Mouse (Mus musculus): Measurements from ENCODE around the gene Asic5.

Asic5 gene

GRCm38 (mm10) chr3:81981990-81982389 is at the start of gene Asic5:
Gene Asic5, plus strand, starts transcription at chr3:81982290.
- in situ Hi-C loops (cut with MboI, MseI): loop anchor here (25.0 kb wide), 1 partner anchor 880 kb away; no protein-coding TSS in a partner anchor

DNA sequence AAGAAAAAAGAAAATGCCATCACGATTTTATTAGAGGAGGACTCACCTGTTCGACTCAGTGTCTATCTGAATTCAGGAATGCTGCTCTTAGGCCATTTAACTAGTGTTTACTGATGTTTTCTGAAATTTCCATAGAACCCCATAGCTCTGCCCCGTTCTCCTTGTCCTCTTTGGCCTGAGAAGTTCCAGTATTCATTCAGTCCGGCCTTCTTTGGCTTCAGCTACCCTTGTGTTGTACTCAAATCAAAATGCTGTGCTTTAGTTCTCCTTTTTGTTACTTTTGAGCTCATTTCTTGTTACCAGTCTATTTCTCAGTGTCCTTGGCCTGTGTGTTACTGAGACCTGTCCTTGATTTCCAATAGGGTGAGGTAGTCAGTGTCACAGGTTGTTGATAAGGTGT is 48.7 kb upstream of the Asic5 start:
- in situ Hi-C loops (cut with MboI, MseI): loop anchor here (25.0 kb wide), 1 partner anchor 1846 kb away; no protein-coding TSS in a partner anchor

GRCm38 (mm10) chr3:81938924-81939323 is 43.2 kb upstream of the Asic5 start:
- in situ Hi-C loops (cut with MboI, MseI): loop anchor here (25.0 kb wide), 1 partner anchor 1852 kb away; no protein-coding TSS in a partner anchor

DNA sequence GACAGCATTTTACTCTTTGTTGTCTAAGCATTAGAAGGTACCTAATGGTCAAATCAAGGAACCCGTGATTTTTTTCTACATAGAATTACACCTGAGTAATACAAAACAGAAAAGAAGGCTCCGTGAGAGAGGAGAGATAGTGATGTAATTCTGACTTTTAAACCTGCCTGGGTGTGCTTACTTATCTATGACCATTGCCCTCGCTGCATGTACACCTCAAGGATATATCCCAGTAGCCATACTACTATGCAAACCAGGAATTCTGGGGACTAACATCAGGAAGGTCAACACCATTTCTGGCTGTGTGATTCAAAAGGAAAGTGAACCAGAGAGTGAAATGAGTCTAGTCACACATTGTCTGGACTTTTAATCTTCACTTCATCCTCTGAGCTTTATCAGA is 39.7 kb upstream of the Asic5 start:
- in situ Hi-C loops (cut with MboI, MseI): loop anchor here (25.0 kb wide), 1 partner anchor 1855 kb away; no protein-coding TSS in a partner anchor

DNA sequence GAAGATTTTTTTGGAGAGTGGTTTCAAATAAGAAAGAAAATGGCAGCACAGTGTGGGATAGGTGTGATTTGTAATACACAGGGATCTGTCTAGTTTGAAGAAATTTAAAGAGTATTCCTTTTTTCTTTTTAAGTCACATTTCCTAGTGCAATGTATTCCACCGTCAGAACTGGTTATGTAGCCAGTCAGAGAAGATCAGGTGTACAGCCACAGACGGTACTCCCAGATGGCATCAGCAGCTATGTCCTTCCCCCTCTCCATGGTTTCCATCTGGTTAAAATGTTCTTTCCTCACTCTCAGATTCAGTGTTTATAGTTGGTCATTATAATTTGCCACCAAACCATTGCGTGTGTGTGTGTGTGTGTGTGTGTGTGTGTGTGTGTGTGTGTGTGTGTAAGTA is 39.0 kb upstream of the Asic5 start:
- in situ Hi-C loops (cut with MboI, MseI): loop anchor here (25.0 kb wide), 1 partner anchor 1856 kb away; no protein-coding TSS in a partner anchor

DNA sequence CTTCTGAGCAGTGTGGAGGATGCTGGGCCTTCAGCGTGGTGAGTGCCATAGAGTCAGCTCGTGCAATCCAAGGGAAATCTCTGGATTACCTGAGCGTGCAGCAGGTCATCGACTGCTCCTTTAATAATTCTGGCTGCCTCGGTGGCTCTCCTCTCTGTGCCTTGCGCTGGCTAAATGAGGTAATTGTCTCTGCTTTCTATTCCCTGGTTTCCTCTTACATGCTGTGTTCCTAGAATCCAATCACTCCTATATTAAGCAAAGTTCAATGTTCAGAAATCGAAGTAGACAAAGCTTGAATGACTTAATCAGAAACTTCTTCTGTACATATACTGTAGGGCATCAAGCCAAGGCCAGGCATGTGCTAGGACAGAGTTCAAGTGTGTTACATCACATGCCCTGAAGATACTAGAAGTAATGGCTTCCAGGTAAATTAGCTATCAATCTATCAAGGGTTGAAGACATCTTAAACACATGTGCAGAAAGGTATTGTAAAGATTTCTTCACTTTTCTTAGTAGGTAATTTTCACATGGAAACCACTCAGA is 37.2 kb upstream of the Asic5 start:
- in situ Hi-C loops (cut with MboI, MseI): loop anchor here (25.0 kb wide), 1 partner anchor 1858 kb away; no protein-coding TSS in a partner anchor

DNA sequence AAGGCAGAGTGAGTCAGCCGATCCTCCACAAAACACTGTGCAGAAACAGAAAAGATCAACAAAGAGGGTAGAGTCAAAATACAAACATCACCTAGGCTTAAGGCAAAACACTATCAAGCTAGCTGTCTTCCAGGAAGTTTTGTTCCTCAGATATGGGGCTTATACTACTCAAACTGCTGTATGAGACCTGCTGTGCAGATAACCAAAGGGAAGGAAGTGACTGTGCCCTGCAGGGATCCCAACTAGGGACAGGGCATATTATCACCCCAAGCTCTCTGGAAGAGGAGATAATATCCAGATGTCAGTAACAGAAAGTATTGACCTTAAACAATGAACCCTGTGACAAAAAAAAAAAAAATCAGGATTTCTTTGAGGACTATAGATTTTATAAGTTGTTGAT is 33.0 kb upstream of the Asic5 start:
- in situ Hi-C loops (cut with MboI, MseI): loop anchor here (25.0 kb wide), 1 partner anchor 1862 kb away; no protein-coding TSS in a partner anchor

- in situ Hi-C loops (cut with MboI, MseI): no loop called here
These were observed 30.3 kb upstream of the Asic5 start for GRCm38 (mm10) chr3:81951785-81952184.

DNA sequence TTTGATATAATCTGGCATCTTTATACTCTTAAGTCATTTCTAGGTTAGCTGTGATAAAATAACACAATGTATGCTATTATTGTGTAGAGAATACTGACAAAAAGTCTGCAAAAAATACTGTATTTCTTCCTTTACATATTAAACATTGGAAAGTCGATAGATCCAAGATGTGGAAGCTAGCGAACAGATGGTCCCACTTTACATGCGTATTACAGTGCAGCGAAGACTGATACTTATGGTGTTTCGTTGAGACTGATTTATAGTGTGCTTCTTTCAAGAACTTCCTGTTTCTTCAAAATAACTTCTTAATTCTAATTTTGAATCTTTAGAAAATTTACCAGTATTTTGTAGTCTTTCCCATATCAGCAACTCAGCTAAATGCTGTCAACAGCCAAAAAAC is 24.6 kb upstream of the Asic5 start:
- in situ Hi-C loops (cut with MboI, MseI): no loop called here

DNA sequence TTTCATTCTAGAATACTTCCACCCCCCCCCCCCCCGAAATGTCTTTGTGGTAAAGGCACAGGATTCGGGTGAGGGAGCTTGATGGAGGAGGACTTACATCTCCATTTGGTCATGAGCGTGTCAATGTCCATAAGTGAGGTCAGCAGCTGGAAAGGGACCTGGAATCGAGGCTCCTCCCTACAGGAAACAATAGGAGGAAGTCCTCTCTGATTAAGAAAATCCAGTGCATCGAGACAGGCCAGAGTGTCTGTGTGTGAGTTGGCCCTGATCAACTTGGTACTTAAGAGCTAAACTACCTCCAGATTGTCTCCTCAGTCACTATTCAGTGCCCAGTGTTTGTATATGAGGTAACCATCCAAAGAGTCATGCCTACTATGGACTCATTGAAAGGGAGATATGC is 20.8 kb upstream of the Asic5 start:
- in situ Hi-C loops (cut with MboI, MseI): no loop called here

- in situ Hi-C loops (cut with MboI, MseI): no loop called here
These were observed 18.3 kb upstream of the Asic5 start for GRCm38 (mm10) chr3:81963768-81964167.

DNA sequence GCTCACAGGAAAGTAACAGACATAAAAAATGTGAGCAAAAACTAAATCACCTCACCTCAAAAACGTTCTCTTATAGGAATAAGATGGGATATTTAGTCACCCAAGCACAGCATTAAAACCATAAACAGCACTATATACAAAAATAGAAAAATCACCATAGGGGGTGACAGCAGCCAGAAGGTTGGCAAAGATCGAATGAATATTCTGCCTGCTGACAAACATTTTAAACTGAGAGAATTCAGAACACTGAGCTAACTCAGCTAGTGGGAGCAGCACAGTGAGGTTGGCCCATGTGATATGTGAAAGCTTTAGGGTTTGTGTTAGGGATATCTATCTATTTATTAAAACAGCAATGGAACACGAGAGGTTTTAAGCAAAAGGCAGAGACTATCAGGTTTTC is 17.5 kb upstream of the Asic5 start:
- in situ Hi-C loops (cut with MboI, MseI): no loop called here

DNA sequence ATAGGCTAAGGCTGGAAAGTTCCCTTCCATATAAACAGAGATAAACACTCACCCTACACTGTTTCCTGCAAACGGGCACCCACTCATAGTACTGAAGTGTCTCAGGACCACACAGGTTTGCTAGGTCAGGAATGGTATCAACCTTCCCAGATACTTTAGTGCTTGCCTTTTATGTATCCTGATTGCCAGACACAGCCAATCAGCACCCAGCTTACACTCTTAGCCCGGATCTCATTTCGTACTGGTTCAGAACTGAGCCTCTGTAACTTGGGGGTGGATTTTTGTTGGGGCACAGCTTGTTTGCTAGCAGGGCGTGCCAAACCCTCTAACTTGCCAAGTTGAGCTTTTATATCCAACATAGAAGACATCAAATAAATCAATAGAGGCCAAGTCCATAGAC is 6.5 kb upstream of the Asic5 start:
- in situ Hi-C loops (cut with MboI, MseI): loop anchor here (25.0 kb wide), 1 partner anchor 887 kb away; no protein-coding TSS in a partner anchor

GRCm38 (mm10) chr3:81976102-81976501 is 6.0 kb upstream of the Asic5 start, which contains the start of gene Tdo2:
Gene Tdo2, minus strand, starts transcription at chr3:81976202.
- in situ Hi-C loops (cut with MboI, MseI): loop anchor here (25.0 kb wide), 1 partner anchor 886 kb away; no protein-coding TSS in a partner anchor

GRCm38 (mm10) chr3:81981576-81981975 is 514 bp upstream of the Asic5 start:
- in situ Hi-C loops (cut with MboI, MseI): loop anchor here (25.0 kb wide), 1 partner anchor 881 kb away; no protein-coding TSS in a partner anchor

GRCm38 (mm10) chr3:81983120-81983895 is 1.2 kb downstream of the Asic5 start:
- in situ Hi-C loops (cut with MboI, MseI): loop anchor here (25.0 kb wide), 1 partner anchor 879 kb away; no protein-coding TSS in a partner anchor

DNA sequence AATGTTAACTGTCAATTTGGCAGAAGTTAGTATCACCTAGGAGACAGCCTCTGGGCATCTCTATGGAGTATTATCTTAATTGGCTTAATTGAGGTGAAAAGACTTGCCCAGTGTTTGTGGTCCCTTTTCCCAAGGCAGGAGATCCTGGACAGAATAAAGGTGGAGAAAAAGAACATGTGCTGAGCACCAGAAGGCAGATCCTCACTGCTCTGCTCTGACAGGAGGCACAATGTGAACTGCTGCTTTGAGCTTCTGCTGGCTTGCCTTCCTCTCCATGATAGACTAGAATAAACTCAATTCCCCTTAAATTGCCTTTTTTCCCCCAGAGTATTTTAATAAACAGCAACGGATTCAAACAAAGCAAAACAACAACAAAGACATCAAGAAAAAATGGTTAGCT is 3.0 kb downstream of the Asic5 start:
- in situ Hi-C loops (cut with MboI, MseI): loop anchor here (25.0 kb wide), 1 partner anchor 877 kb away; no protein-coding TSS in a partner anchor

GRCm38 (mm10) chr3:81986103-81986502 is 4.0 kb downstream of the Asic5 start:
- in situ Hi-C loops (cut with MboI, MseI): loop anchor here (25.0 kb wide), 1 partner anchor 876 kb away; no protein-coding TSS in a partner anchor

DNA sequence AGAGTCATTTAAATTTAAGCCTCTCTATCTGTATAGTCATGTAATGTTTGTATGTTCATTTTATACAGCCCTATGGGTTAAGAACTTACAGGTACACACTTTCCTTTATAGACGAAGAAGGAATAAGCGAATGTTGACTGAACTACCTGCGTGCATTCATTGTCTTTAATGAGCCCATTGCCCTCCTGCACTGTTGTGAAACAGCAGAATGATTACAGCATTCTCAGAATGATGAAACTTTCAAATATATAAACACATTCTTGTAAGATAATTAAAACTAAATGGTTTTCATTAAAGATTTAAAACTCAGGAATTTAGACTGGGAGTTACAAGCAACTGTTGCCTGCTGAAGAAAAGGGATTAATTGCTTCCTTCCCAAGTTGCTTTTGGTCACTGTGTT is 5.5 kb downstream of the Asic5 start:
- in situ Hi-C loops (cut with MboI, MseI): loop anchor here (25.0 kb wide), 1 partner anchor 875 kb away; no protein-coding TSS in a partner anchor

- in situ Hi-C loops (cut with MboI, MseI): loop anchor here (5.0 to 25.0 kb wide), 2 partner anchors 83 to 873 kb away; partner anchors contain the start of gene Gucy1b1
These were observed 7.6 kb downstream of the Asic5 start for GRCm38 (mm10) chr3:81989692-81990141.

- in situ Hi-C loops (cut with MboI, MseI): loop anchor here (5.0 to 25.0 kb wide), 2 partner anchors 82 to 872 kb away; partner anchors contain the start of gene Gucy1b1
These were observed 8.4 kb downstream of the Asic5 start for GRCm38 (mm10) chr3:81990531-81990930.

GRCm38 (mm10) chr3:81995371-81995770 is 13.3 kb downstream of the Asic5 start:
- in situ Hi-C loops (cut with MboI, MseI): loop anchor here (25.0 kb wide), 1 partner anchor 867 kb away; no protein-coding TSS in a partner anchor
